Mouse (Mus musculus) layer of hippocampus, postnatal 25 days (tissue): ENCODE measurements around the gene Taar6. TPM values are rescaled to one million over a fixed set of nuclear protein-coding genes. Genes with fewer than 3 reads are reported as not detected.

Source experiments
- DNase-seq, 2 experiments: peaks; one replicate each; pipeline ENCODE4 v3.0.0; 2022; ENCODE audit warnings: mixed read lengths in 2 of 2, low spot score in 1 of 2; ENCODE audit errors: extremely low spot score in 1 of 2
- total RNA-seq, 2 experiments: library from RNA; stranded (reverse); gene quantifications; 2 replicates each; pipeline ENCODE4 v1.2.3; 2021

Taar6 gene
- total RNA-seq, 2 experiments from 2014 or later: not detected

DNA sequence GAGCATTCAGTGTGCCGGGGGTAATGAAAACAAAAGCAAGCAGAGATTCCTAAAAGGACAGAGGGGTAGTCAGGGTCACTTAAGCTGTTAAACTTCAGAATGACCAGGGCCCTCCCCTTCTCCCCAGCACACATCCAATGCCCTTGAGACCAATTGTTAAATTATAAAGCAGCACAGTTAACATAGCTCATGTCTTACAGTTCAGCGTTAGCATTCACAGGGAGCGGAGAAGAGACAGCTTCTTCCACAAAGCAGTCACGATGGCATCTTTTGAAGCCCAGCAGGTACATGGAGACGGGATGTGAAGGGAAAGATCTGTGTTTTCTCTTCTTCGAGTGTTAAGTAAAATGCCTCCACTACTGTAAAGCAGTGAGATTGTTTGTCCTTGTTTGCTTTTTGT lies 47.1 kb downstream of the Taar6 start, which contains the start of gene Taar2:
Taar2 (plus strand) TSS at position 261 of the 400 bp plus-strand sequence.
- DNase-seq: no peak

DNA sequence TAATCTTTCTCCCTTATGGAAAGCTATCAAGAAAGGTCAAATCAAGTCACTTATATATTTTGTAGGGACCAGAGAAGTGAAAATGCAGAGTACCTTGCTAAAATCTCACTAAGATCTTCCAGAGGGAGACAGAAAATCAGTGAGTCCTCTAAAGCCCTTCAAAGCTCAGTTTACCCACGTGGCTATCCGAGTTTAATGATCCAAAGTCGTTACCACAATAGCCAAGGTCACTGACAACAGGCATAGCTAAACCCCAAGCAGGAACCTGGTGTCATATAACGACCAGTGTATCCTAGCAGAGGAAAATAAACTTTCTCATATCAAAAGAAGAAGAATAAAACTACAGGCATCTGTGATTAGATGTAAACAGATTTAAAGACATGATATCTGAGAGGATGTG lies 47.8 kb downstream of the Taar6 start:
- DNase-seq: no peak

Other genes with a start within 250 kb of the Taar6 start
- gene Rps12, start 198.4 kb downstream of the Taar6 start, total RNA-seq: 100 to 1,000 TPM; 212 to 250 TPM
- gene Slc18b1, start 188.7 kb downstream of the Taar6 start, total RNA-seq: 10 to 100 TPM; 21.2 to 30.0 TPM
- gene Vnn3, start 134.2 kb downstream of the Taar6 start, total RNA-seq: under 1 TPM in 1 of 2 experiments, not detected in 1; 0.26 TPM
- under 1 TPM; 0.14 to 0.39 TPM for gene Vnn1, start 91.0 kb downstream of the Taar6 start, total RNA-seq
- gene Taar1, start 65.3 kb downstream of the Taar6 start, total RNA-seq: not detected
- gene Taar2, start 47.1 kb downstream of the Taar6 start, total RNA-seq: not detected
- not detected for gene Taar3, start 36.1 kb downstream of the Taar6 start, total RNA-seq
- not detected for gene Taar4, start 25.2 kb downstream of the Taar6 start, total RNA-seq
- not detected for gene Taar5, start 14.9 kb downstream of the Taar6 start, total RNA-seq
- gene Taar7a, start 7.8 kb upstream of the Taar6 start, total RNA-seq: not detected
- gene Taar7b, start 14.3 kb upstream of the Taar6 start, total RNA-seq: not detected
- gene Taar7d, start 41.6 kb upstream of the Taar6 start, total RNA-seq: not detected
- not detected for gene Taar7e, start 52.0 kb upstream of the Taar6 start, total RNA-seq
- gene Taar7f, start 63.9 kb upstream of the Taar6 start, total RNA-seq: not detected
- not detected for gene Taar8a, start 90.9 kb upstream of the Taar6 start, total RNA-seq
- gene Taar8b, start 106.6 kb upstream of the Taar6 start, total RNA-seq: not detected
- gene Taar8c, start 116.3 kb upstream of the Taar6 start, total RNA-seq: not detected
- gene Taar9, start 123.9 kb upstream of the Taar6 start, total RNA-seq: not detected
- gene Stx7, start 163.7 kb upstream of the Taar6 start, total RNA-seq: 100 to 1,000 TPM; 130 to 131 TPM
- 1 to 10 TPM; 7.5 to 8.5 TPM for gene Moxd1, start 237.9 kb upstream of the Taar6 start, total RNA-seq